Comparison of ENCODE assay signal across 8 mouse cellular contexts in genomic region chr9:21161209-21161909, GRCm38 (mm10). TPM values are rescaled to one million over a fixed set of nuclear protein-coding genes. Genes with fewer than 3 reads are reported as not detected.
DNase-seq lines count a peak whose midpoint lies in the region; ATAC-seq lines count a peak whose summit lies in the region.

No protein-coding gene starts in this region.

- peak; percentile 87 for ATAC-seq in granulocyte monocyte progenitor cell, adult 5-6 weeks (replicated peaks; ENCODE audit: poor library complexity, severe bottlenecking)
- ATAC-seq in midbrain, embryonic 12.5 days (ENCODE audit: low FRiP score, low read depth): peak; percentile 47

- H3K36me3 ChIP-seq in limb, embryonic 10.5 days: no peaks in the 10 kb centered on the region
- H3K36me3 ChIP-seq in midbrain, embryonic 12.5 days: no peaks in the 10 kb centered on the region

- no peaks in the 10 kb centered on the region for H3K9me3 ChIP-seq in limb, embryonic 10.5 days (replicated peaks)
- 0 out of 2 replicates have a peak, but pooled peaks cover 8% of the 10 kb centered on the region for H3K9me3 ChIP-seq in midbrain, embryonic 12.5 days

- DNase-seq in adrenal gland, adult 8-10 months: peak; percentile 85
- peak; percentile 91 for DNase-seq in embryo, embryonic 9.5 days (ENCODE audit: extremely low spot score)
- DNase-seq in kidney, adult 11 months: peak; percentile 84
- DNase-seq in limb, embryonic 10.5 days (ENCODE audit: low spot score): peak; percentile 92
- DNase-seq in skeletal muscle tissue, adult 2 months (ENCODE audit: low read depth, low spot score): peak; percentile 64
- no peak for DNase-seq in adipocyte (ENCODE audit: low spot score)

- peak overlapping the region; percentile 66 for H3K4me2 ChIP-seq in midbrain, embryonic 12.5 days (replicated peaks)

- peak overlapping the region; percentile 84 for H3K27ac ChIP-seq in limb, embryonic 10.5 days
- H3K27ac ChIP-seq in midbrain, embryonic 12.5 days (replicated peaks): no peak overlapping the region

- peaks cover 60% of the 10 kb centered on the region for H3K27me3 ChIP-seq in limb, embryonic 10.5 days (ENCODE audit: low read depth, poor library complexity, severe bottlenecking)
- H3K27me3 ChIP-seq in midbrain, embryonic 12.5 days: peaks cover 57% of the 10 kb centered on the region

- WGBS in limb, embryonic 10.5 days: under 1% methylated on average over 52 of the region's 52 CpGs
- under 1% methylated on average over 52 of the region's 52 CpGs for WGBS in midbrain, embryonic 12.5 days

- peak overlapping the region; percentile 63 for H3K4me3 ChIP-seq in limb, embryonic 10.5 days
- H3K4me3 ChIP-seq in midbrain, embryonic 12.5 days: peak overlapping the region; percentile 51

- peaks cover 38% of the 10 kb centered on the region for H3K4me1 ChIP-seq in limb, embryonic 10.5 days
- H3K4me1 ChIP-seq in midbrain, embryonic 12.5 days: peaks cover 24% of the 10 kb centered on the region

- H3K9ac ChIP-seq in midbrain, embryonic 12.5 days (replicated peaks): peak overlapping the region; percentile 69

RNA-seq across cellular contexts. Expression of gene Pde4a, which starts 4.2 kb away (rescaled TPM):
- 10 to 100 TPM in 2 of 4 experiments, 1 to 10 TPM in 2; 5.7 to 13.4 (median 9.8) TPM for total RNA-seq in adrenal gland, adult 8-10 months (2022)
- total RNA-seq in granulocyte monocyte progenitor cell, adult 5-6 weeks (2014; fragmentation: Nextera tagmentation): 19.9 and 25.7 TPM in 2 replicates
- total RNA-seq in granulocyte monocyte progenitor cell, adult 5-6 weeks (2017): 3.8 and 4.1 TPM in 2 replicates
- polyA plus RNA-seq in limb, embryonic 10.5 days (2016; fragmentation: Nextera tagmentation; extraction: Ambion mirVana): 3.6 and 4.5 TPM in 2 replicates
- polyA plus RNA-seq in midbrain, embryonic 12.5 days (2016; fragmentation: Nextera tagmentation; extraction: Ambion mirVana): 11.3 and 11.5 TPM in 2 replicates

RNA-seq across cellular contexts. Expression of gene Cdc37, which starts 11.6 kb away (rescaled TPM):
- 100 to 1,000 TPM; 162 to 190 (median 174) TPM for total RNA-seq in adrenal gland, adult 8-10 months (2022)
- 120 and 157 TPM in 2 replicates for total RNA-seq in granulocyte monocyte progenitor cell, adult 5-6 weeks (2014; fragmentation: Nextera tagmentation)
- total RNA-seq in granulocyte monocyte progenitor cell, adult 5-6 weeks (2017): 285 and 306 TPM in 2 replicates
- polyA plus RNA-seq in limb, embryonic 10.5 days (2016; fragmentation: Nextera tagmentation; extraction: Ambion mirVana): 434 and 487 TPM in 2 replicates
- polyA plus RNA-seq in midbrain, embryonic 12.5 days (2016; fragmentation: Nextera tagmentation; extraction: Ambion mirVana): 278 and 283 TPM in 2 replicates

RNA-seq across cellular contexts. Expression of gene Tyk2, which starts 30.3 kb away (rescaled TPM):
- total RNA-seq in adrenal gland, adult 8-10 months (2022): 10 to 100 TPM; 15.3 to 30.3 (median 23.0) TPM
- total RNA-seq in granulocyte monocyte progenitor cell, adult 5-6 weeks (2014; fragmentation: Nextera tagmentation): 27.1 and 28.6 TPM in 2 replicates
- 19.0 and 19.8 TPM in 2 replicates for total RNA-seq in granulocyte monocyte progenitor cell, adult 5-6 weeks (2017)
- 11.5 and 15.3 TPM in 2 replicates for polyA plus RNA-seq in limb, embryonic 10.5 days (2016; fragmentation: Nextera tagmentation; extraction: Ambion mirVana)
- 12.8 and 14.1 TPM in 2 replicates for polyA plus RNA-seq in midbrain, embryonic 12.5 days (2016; fragmentation: Nextera tagmentation; extraction: Ambion mirVana)
